Mouse (Mus musculus) gastrocnemius, adult 8-10 months (tissue): ENCODE results near the gene Rock2. TPM values are rescaled to one million over a fixed set of nuclear protein-coding genes. Genes with fewer than 3 reads are reported as not detected.

ENCODE experiments used
- DNase-seq, 2 experiments: peaks; one replicate each; pipeline ENCODE4 v3.0.0; 2022; ENCODE audit warnings: low spot score in 2 of 2
- total RNA-seq, 4 experiments: library from RNA; stranded (reverse); gene quantifications; 2 replicates each; pipeline ENCODE4 v1.2.4; 2022

The Rock2 gene
- total RNA-seq, 4 experiments from 2014 or later: 76.4 to 106 (median 80.8) TPM

- DNase-seq: peak; percentile 64 to 80
Measured at GRCm38 (mm10) chr12:16870405-16871068, 24.2 kb upstream of the Rock2 start.

DNA sequence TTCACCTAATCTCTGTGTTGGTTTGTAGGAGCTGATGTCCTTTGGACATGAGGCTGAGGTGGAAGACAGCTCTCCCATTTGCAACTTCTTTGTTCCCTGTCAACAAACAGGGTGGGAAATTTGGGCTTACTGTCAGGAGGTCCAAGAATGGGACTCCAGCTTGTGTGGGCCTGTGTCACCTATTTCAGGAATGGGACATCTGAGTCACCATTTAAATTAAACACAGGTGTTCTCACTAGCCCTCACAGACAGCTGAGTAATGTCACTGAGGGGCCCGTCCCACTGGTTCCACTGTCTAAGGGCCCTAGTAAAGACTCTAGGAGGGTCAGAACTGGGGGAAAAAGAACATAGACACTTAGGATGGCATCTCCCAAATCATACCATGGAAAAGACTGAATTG lies 22.7 kb upstream of the Rock2 start:
- no peak for DNase-seq

- no peak for DNase-seq
Measured at GRCm38 (mm10) chr12:16872926-16873464, 21.7 kb upstream of the Rock2 start.

DNA sequence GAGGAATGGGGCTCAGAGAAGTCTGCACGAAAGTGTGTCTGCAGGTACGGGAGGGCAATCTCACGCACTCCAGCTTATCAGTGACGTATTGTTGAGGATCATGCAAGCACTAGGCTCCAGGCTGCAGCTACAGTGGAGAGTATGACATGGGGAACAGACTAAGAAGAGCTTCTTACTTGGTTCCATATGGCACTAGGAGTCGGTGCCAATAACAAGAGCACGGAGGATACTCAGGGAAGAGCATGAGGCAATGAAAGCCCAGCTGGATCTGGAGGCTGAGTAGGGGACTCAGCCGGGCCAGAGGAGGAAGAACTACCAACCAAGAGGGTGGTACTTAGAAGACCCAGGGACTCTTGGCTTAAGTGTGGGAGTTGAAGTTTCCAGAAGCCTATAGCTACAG lies 21.1 kb upstream of the Rock2 start:
- DNase-seq: no peak

DNA sequence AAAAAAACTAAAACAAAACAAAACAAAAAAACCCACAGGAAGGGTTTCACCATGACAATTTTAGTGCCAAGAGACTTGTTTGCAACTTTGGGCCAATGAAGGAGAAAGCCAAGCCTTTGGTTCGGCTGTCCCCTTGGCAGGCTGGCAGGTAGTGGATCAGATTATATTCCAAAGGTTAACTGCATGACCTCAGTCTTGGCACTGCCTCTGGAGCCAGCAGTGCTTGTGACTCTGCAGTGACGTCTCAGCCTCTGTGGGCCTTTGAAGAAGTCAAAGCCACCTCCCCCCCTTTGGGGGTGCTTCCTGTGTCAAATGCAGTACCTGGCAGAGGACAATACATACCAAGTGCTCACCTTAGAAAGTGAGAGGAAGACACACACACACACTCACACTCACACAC lies 20.6 kb upstream of the Rock2 start:
- DNase-seq: peak; percentile 81 to 82

DNA sequence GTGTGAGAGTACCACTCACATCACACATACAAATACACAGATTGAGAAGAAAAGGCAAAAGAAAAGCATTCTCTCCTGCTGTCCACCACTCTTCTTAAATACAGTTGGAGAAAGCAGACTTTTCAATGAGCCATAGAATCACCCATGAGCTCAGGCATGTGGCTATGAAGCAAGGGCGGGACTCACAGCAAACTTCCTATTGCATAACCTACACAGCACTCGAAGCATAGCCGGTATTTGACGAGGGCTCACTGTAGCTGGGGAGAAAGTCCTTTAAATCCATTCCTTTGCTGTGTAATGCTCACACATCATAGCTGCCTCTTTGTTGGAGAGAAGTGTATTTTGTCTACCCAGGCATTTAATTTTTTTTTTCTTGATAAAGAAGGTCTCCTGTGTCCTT lies 19.4 kb upstream of the Rock2 start:
- DNase-seq: no peak

DNA sequence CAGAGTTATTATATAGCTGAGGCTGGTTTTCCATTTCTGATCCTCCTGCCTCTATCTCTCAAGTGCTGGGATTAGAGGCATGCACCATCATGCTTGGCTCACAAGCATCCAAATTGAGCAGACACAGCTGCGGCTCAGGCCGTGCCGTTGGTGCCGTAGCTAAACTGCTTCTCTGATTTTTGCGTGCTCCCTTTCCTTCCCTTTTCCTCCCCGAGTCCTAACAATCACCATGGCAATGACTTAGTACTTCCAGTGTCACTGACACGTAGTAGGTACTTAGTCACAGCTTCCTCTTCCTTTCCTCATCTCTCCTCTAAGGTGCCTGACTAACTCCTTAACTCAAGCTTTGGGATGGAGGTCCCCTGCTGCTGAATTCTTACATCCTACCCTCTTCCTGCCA lies 19.0 kb upstream of the Rock2 start:
- no peak for DNase-seq

DNA sequence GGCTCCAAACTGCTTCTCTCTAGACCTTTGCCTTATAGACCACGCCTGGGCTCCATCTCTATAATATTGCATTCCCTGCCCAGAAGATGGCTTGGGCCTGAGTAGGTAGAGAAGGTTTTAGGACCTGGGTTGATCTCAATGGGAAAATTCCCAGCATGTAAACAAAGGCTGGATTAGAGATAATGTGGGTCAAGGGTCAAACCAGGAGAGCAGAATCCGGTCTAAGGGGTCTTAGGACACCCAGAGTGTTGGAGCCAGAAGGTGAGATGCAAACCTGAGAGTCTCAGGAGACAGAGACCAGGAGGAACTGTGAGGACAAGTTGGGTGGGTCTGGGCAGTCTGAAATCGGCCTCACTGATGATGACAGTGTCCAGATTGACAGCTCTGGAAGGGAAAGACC lies 18.0 kb upstream of the Rock2 start:
- no peak for DNase-seq

DNA sequence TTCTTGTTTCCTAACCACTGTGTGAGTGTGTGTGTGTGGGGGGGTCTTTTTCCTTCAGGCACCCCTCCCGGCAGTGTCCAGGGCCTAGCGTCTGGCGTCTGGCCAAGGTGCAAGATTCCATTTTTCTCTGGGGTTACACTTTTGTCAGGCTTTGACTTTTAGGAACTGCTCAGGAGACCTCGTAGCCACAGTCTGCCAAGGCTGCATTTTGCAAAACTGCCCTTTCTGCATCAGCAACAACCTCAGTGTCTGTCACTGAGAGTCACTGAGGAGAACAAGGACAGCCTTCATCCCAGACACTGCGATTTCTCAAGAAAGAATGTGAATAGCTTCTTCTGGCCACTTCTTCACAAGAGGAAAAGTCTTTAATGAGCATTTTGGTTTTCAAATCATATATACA lies 17.6 kb upstream of the Rock2 start:
- DNase-seq: no peak

DNA sequence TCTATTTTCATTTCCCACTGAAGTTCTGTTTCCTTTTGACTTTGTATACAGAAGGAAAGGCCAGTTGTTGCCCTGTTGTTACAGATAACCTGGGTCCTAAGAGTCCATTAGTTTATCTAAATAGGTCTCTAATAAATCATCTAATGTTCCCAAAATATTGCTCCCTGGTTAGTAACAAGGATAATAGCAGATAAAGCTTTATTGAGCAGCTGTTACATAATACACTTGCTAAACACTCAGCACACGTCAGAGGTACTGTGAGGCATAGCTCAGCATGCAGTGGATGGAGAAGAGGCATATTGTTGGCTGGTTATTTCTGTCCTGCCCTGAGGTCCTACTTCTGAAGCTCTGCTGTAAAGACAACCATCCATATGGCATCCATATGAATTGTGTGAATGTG lies 17.0 kb upstream of the Rock2 start:
- DNase-seq: no peak

- DNase-seq: no peak
Measured at GRCm38 (mm10) chr12:16879369-16879768, 15.3 kb upstream of the Rock2 start.

- no peak for DNase-seq
Measured at GRCm38 (mm10) chr12:16880077-16880476, 14.6 kb upstream of the Rock2 start.

- no peak for DNase-seq
Measured at GRCm38 (mm10) chr12:16882442-16882841, 12.3 kb upstream of the Rock2 start.

GRCm38 (mm10) chr12:16883111-16883510 lies 11.6 kb upstream of the Rock2 start:
- peak; percentile 44 to 69 for DNase-seq

DNA sequence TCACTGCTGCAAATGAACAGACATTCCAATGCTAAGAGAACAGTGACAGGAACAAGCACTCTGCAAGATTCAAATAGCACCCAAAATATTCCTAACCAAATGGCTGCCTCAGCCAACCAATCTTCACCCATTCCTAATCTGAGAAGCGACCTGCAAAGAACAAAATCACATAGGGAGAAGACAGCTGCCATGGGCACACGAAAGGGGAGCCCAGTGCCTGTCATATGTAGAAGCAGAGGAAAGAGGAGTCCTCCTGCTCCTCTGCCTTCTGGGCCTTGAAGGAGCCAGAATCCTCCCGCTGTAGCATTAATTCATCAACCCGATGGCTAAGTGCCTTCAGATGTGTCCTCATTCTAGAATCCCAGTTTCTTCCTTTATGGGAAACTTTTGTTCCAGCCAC lies 10.2 kb upstream of the Rock2 start:
- no peak for DNase-seq

DNA sequence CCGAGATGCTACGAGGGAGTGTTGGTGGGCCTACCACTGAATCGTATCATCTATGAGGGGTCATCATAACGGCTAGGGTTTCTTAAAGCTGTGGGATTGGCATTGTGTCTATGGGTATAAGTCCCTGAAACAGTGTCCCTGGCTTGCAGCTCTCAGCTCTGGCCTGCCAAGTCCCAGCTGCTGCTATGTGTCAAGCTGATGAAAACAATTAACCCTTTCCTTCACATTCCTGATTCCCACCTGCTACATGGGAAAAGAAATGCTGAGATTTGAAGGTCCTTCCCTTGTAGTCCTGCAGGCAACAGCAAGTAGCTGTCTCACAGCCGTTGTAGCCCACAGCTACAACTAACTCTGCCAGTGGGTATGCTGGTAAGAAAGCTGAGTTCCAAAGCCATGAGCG lies 8.3 kb upstream of the Rock2 start:
- DNase-seq: no peak

DNA sequence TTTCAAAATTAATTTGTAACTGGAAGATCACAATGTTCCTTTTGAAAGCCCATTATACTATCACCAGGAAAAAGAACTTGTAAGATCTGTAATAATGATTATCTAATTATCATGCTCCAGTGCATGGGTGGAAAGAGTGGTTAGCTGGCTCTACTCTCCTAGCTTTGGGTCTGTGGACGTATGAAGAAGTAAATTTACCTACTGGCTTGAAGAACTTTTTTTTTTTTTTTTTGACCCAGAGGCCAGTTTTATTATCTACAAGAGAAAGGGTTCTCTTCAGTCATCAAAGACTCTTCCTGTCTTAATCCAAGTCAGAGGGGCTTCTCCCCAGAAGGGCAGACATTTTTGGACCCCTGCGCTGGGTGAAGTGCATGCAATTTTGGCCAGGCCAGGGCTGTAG lies 1.7 kb upstream of the Rock2 start:
- no peak for DNase-seq

DNA sequence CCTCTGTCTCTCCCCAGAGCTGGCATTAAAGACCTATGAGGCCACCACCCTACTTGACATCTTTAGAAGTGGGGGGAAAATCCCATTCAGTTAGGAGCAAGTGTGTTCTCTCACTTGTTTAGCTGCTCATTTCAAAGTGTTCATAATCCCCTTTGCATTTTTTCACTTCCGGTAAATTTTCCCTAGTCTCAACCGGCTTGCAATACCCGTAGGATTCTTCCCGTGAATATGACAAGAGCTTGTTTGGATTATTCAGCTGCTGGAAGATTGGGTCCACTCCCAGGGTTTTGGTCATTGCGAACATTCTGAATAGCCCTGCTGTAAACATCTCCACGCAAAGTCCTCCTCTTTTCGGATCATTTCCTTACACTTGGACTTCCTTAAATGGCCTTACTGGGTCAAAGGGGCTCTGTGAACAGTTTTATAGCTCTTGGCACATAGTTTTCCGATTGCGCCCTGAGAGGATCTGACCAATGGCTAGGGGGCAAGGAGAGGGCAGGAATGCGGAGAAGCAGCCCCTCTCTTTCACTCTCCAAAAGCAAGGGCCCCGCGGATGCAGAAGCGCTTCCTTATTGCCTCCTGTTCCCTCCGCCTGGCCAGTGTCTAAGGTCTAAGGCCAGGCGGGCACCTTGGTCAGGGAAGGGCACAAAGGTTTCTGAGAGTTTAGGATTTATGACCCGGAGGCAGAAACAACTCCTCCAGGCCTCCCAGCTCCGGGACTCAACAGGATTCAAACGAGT lies 869 bp upstream of the Rock2 start:
- no peak for DNase-seq

DNA sequence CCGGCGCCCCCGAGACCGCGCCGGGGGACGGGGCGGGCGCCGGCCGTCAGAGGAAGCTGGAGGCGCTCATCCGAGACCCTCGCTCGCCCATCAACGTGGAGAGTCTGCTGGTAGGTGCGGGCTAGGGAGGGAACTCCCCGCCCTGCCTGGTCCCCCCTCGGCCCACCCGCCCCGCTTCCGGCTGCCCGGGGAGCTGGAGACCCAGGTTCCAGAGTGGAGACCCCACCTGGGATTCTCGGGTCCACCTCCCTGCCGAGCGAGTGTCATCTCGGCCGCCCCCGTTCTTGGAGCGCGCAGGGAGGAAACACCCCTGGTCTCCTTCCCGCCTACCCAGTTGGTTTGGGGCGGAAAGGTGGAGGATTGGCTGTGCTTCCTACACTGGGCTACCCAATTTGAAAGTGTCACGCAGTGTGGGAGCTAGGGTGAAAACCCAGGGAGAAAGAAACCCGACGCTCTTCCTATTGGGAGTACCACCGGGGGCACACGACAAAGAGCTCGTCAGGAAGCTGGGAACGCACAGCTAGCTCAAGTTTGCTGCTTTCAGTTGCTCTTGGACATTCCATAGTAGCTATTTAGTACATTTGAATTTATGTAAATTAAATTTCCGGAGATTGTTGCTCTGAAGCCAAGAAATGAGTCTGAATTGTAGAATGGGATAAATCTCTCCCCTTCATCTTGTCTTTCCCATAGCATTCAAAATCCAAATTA lies 680 bp downstream of the Rock2 start:
- peak; percentile 20 to 29 for DNase-seq

DNA sequence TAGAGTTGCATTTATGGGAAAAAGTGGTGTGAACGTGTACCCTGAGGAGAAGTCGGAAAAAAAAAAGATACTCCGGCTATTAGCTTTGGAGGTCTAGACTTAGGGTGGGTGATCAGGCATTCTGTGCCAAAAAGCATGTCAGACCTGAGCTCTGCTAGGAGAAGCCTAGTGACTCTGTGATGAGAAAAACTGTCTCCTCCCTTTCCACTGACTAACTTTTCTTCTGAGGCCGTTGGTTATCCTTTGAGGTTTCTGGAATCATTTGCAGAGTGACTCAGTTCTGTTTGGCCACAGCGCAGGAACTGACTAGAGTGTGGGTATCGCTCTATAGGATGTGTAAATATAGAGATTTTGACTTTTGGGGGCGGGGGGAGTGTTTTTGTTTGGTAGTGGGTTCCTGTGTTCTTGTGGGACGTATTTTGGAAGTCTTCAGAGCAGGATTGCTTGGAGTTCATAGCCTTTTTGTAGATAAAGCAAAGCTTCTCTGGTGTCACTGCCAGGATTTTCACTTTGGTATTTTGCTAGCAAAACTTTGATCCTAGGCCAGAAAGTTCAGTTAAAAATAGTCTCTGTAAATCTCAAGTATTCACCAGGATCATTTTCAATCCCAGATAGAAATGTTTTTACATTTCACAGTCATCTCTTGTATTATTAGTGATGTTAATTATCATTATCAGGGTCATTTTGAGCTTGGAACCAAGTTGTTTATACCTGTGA lies 1.5 kb downstream of the Rock2 start:
- DNase-seq: no peak

DNA sequence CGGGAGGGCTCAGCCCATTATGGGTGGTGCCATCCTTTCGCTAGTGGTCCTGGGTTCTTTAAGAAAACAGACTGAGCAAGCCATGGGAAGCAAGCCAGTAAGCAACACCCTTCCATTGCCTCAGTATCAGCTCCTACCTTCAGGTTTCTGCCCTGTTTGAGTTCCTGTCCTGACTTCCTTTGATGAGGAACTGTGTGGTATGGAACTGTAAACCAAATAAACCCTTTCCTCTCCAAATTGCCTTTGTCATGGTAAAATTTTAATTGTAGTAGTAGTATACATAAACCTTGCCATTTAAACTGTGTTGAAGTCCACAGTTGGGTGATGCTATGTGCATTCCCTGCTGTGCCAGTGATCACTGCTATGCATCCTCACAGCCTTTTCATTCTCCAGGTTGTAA lies 2.5 kb downstream of the Rock2 start:
- DNase-seq: no peak

GRCm38 (mm10) chr12:16898221-16898620 lies 3.5 kb downstream of the Rock2 start:
- DNase-seq: no peak
